In genomic region chr17:17654997-17655828, GRCm38 (mm10) we compare ENCODE assay signal across 13 mouse cellular contexts. TPM values are rescaled to one million over a fixed set of nuclear protein-coding genes. Genes with fewer than 3 reads are reported as not detected.
A peak's percentile ranks its signal among the peaks of the same experiment; 100 is the strongest.
DNase-seq lines count a peak whose midpoint lies in the region; ATAC-seq and TF ChIP-seq lines count a peak whose summit lies in the region.
"Had no signal": no experiment of that assay in that cellular context is flagged by ENCODE, and none has a peak within 500 bp of the region (broad histone marks: within the 10 kb centered on the region; RNA-seq: fewer than 3 reads in every experiment).

No protein-coding gene starts in this region.

- no peak for TF ChIP-seq EP300 in stomach, postnatal 0 days (optimal IDR thresholded peaks at IDR 0.05)

- peak overlapping the region; percentile 40; the same call in 1 of the 2 replicates for H3K4me3 ChIP-seq in heart, embryonic 10.5 days
- no peak overlapping the region for H3K4me3 ChIP-seq in limb, embryonic 15.5 days
- H3K4me3 ChIP-seq in stomach, postnatal 0 days (ENCODE audit: low read depth, low read length) = no peak overlapping the region
- H3K4me3 ChIP-seq in kidney, adult 2 months (ENCODE audit: insufficient read depth, low read depth, low read length) = no peak overlapping the region

- 0 out of 2 replicates have a peak overlapping the region, but pooled peaks have one; percentile 5 for H3K4me2 ChIP-seq in limb, embryonic 15.5 days
- no peak overlapping the region for H3K4me2 ChIP-seq in stomach, postnatal 0 days (replicated peaks; ENCODE audit: low read depth)

- TF ChIP-seq POLR2A in kidney, adult 2 months (IDR thresholded peaks at IDR 0.05; ENCODE audit: low read depth, low read length) = no peak

- H3K27me3 ChIP-seq in heart, embryonic 10.5 days (ENCODE audit: insufficient read depth, poor library complexity, severe bottlenecking) = no peaks in the 10 kb centered on the region
- no peaks in the 10 kb centered on the region for H3K27me3 ChIP-seq in limb, embryonic 15.5 days
- H3K27me3 ChIP-seq in stomach, postnatal 0 days (ENCODE audit: control insufficient read depth, insufficient read depth, low read length) = no peaks in the 10 kb centered on the region
- no peaks in the 10 kb centered on the region for H3K27me3 ChIP-seq in kidney, adult 2 months (replicated peaks; ENCODE audit: control insufficient read depth, insufficient read depth, low read length)

- ATAC-seq in limb, embryonic 15.5 days (ENCODE audit: insufficient number of reproducible peaks, low FRiP score, low TSS enrichment, low read depth) = no peak
- no peak for ATAC-seq in stomach, postnatal 0 days (ENCODE audit: low FRiP score, low TSS enrichment)

- TF ChIP-seq CTCF in stomach, postnatal 0 days (IDR thresholded peaks at IDR 0.05; ENCODE audit: low read depth) = no peak
- no peak for TF ChIP-seq CTCF in kidney, adult 2 months (conservative IDR thresholded peaks at IDR 0.05; ENCODE audit: insufficient read depth, insufficient read length, low read depth, low read length)

- H3K36me3 ChIP-seq in heart, embryonic 10.5 days = no peaks in the 10 kb centered on the region
- no peaks in the 10 kb centered on the region for H3K36me3 ChIP-seq in limb, embryonic 15.5 days
- no peaks in the 10 kb centered on the region for H3K36me3 ChIP-seq in stomach, postnatal 0 days (ENCODE audit: control insufficient read depth, insufficient read depth, low read length)
- H3K36me3 ChIP-seq in kidney, adult 2 months (ENCODE audit: control insufficient read depth, insufficient read depth, low read length) = no peaks in the 10 kb centered on the region

- WGBS in heart, embryonic 10.5 days = 15% methylated on average over 10 of the region's 10 CpGs
- 14% methylated on average over 10 of the region's 10 CpGs for WGBS in limb, embryonic 15.5 days
- WGBS in stomach, postnatal 0 days = 14% methylated on average over 10 of the region's 10 CpGs
- WGBS in kidney, adult 2 months = 8% methylated on average over 10 of the region's 10 CpGs

- no peak overlapping the region for H3K9ac ChIP-seq in limb, embryonic 15.5 days
- no peak overlapping the region for H3K9ac ChIP-seq in stomach, postnatal 0 days (ENCODE audit: low read length)

- H3K4me1 ChIP-seq in heart, embryonic 10.5 days = peaks cover 4% of the 10 kb centered on the region; the same call in 1 of the 2 replicates
- H3K4me1 ChIP-seq in limb, embryonic 15.5 days = no peaks in the 10 kb centered on the region
- H3K4me1 ChIP-seq in stomach, postnatal 0 days (replicated peaks; ENCODE audit: control insufficient read depth, insufficient read depth) = no peaks in the 10 kb centered on the region
- H3K4me1 ChIP-seq in kidney, adult 2 months (ENCODE audit: control insufficient read depth, insufficient read depth, low read length) = no peaks in the 10 kb centered on the region

- H3K9me3 ChIP-seq in heart, embryonic 10.5 days = no peaks in the 10 kb centered on the region
- H3K9me3 ChIP-seq in limb, embryonic 15.5 days = no peaks in the 10 kb centered on the region
- H3K9me3 ChIP-seq in stomach, postnatal 0 days (ENCODE audit: control insufficient read depth, low read length) = no peaks in the 10 kb centered on the region

- intact Hi-C loops in heart, postnatal 14 days (cut with DNase I) = no loop called here

- no peak overlapping the region for H3K27ac ChIP-seq in heart, embryonic 10.5 days
- H3K27ac ChIP-seq in limb, embryonic 15.5 days = no peak overlapping the region
- no peak overlapping the region; the same call in 1 of the 2 replicates for H3K27ac ChIP-seq in stomach, postnatal 0 days (replicated peaks)
- no peak overlapping the region for H3K27ac ChIP-seq in kidney, adult 2 months (ENCODE audit: insufficient read depth, low read depth, low read length)

- no peak for DNase-seq in heart, embryonic 10.5 days (ENCODE audit: low spot score)
- no peak for DNase-seq in heart, postnatal 14 days
- peak; percentile 16 for DNase-seq in thymus, postnatal 0 days (ENCODE audit: low spot score)
- DNase-seq in thymus, postnatal 36 days = no peak
- DNase-seq in stomach, postnatal 0 days (ENCODE audit: low spot score) = peak; percentile 14
- no peak for DNase-seq in kidney, adult 2 months
- DNase-seq in spleen, postnatal 14 days (ENCODE audit: low spot score in 2 of 2) = no peak
- DNase-seq: adrenal gland, postnatal 10 days; layer of hippocampus, postnatal 36 days had no signal

RNA-seq across cellular contexts. Expression of gene Lnpep, which starts 30.4 kb away (rescaled TPM):
- polyA plus RNA-seq in heart, embryonic 10.5 days (2016; fragmentation: Nextera tagmentation; extraction: Ambion mirVana) = 8.7 and 11.1 TPM in 2 replicates
- total RNA-seq in heart, postnatal 14 days (2021) = 100 to 1,000 TPM; 163 to 164 TPM
- 11.6 and 17.9 TPM in 2 replicates for polyA plus RNA-seq in thymus, postnatal 0 days (2015; fragmentation: Nextera tagmentation; extraction: Ambion mirVana)
- 9.7 and 10.8 TPM in 2 replicates for polyA plus RNA-seq in limb, embryonic 15.5 days (2015; fragmentation: Nextera tagmentation; extraction: Ambion mirVana)
- polyA plus RNA-seq in stomach, postnatal 0 days (2015; fragmentation: Nextera tagmentation; extraction: Ambion mirVana) = 4.8 and 5.0 TPM in 2 replicates
- polyA plus RNA-seq in kidney, adult 2 months (2012; rRNA removed) = 7.9 and 11.0 TPM in 2 replicates

RNA-seq across cellular contexts. Expression of gene Vmn2r90, which starts 48.3 kb away (rescaled TPM):
- not detected in 2 replicates for polyA plus RNA-seq in heart, embryonic 10.5 days (2016; fragmentation: Nextera tagmentation; extraction: Ambion mirVana)
- not detected for total RNA-seq in heart, postnatal 14 days (2021)
- not detected in 2 replicates for polyA plus RNA-seq in thymus, postnatal 0 days (2015; fragmentation: Nextera tagmentation; extraction: Ambion mirVana)
- not detected in 2 replicates for polyA plus RNA-seq in limb, embryonic 15.5 days (2015; fragmentation: Nextera tagmentation; extraction: Ambion mirVana)
- not detected in 2 replicates for polyA plus RNA-seq in stomach, postnatal 0 days (2015; fragmentation: Nextera tagmentation; extraction: Ambion mirVana)
- polyA plus RNA-seq in kidney, adult 2 months (2012; rRNA removed) = 0.03 TPM in 1 of 2 replicates, not detected in the other
- total RNA-seq: adrenal gland, postnatal 10 days; gastrocnemius, adult 18-20 months; layer of hippocampus, postnatal 36 days had no signal
- polyA plus RNA-seq: C2C12; cortical plate, adult 2 months had no signal

Comparison
In these comparisons a context has a peak if more than half of its experiments do, and no peak if none do; other contexts are left out.
1. DNase-seq: peak in thymus, postnatal 0 days (single experiment) and stomach, postnatal 0 days (single experiment); none in heart, embryonic 10.5 days (single experiment), heart, postnatal 14 days (0 of 2), thymus, postnatal 36 days (0 of 2), kidney, adult 2 months (single experiment) and spleen, postnatal 14 days (0 of 2).